Mouse (Mus musculus) mouse embryonic stem cell (cell line): ENCODE measurements around the gene Elf5.

Source experiments
- in situ Hi-C, 2 experiments: fragments of 300-500 bp; cut with MboI; formaldehyde crosslinking; loops; 1 replicate in 1 of 2; 3 replicates in 1 of 2; pipeline ENCODE4 v1.14.3; 2019 to 2020; ENCODE audit warnings: low sequenced_read_pairs in 2 of 2, low pct_unique_long_range_greater_than_20kb in 1 of 2, mixed read lengths in 1 of 2; ENCODE audit not compliant: unreplicated experiment in 1 of 2

Gene Elf5

GRCm38 (mm10) chr2:103411348-103411747 lies at the start of gene Elf5:
TSS of gene Elf5 (plus strand) at chr2:103411688.
- in situ Hi-C loops, result no loop called here

DNA sequence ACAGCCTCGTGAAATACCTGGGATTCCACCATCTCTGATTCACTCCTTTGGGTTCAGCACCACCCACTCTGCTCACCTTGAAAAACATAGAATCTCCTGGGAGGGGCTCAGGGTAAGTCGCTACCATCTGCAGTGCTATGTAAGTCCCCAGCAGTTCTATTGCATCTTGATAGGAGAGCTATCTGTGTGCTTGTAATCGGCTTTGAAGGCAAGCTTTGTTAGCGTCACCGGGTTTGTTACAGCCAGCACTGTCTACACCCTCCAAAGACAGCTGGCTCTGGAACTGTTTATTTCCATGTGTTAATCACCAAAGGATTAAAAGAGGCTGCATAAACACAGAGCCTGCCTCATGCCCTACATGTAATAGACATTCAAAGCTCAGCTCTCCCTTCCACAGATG lies 38.9 kb upstream of the Elf5 start:
- in situ Hi-C loops, result no loop called here

DNA sequence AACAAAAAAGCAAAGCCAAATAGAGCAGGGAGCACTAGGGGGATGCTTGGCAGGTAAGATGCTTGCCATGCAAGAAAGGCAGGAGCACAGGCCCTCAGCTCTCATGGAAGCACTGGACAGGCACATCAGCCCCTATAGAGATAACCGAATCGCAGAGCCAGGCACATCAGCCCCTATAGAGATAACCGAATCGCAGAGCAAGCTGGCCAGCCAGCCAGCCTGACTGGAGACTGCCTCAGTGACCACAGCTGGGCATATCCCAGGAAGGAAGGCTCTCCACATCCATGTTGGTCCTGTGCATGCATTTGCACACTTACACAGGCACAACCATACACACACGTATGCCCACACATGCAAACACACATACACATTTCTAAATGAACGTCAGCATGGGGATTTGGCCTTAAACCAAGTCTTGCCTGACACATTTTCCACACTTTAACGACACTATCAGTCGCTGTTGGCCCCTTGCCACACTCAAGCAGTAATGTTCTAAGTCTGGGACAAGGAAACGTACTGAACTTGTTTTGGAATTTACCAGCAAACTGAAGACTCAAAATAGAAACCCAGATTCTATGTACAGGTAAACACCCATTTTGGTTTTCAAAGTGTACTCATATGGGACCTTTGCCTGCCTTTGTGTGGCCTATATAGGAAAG lies 31.9 kb upstream of the Elf5 start:
- in situ Hi-C loops, result no loop called here

DNA sequence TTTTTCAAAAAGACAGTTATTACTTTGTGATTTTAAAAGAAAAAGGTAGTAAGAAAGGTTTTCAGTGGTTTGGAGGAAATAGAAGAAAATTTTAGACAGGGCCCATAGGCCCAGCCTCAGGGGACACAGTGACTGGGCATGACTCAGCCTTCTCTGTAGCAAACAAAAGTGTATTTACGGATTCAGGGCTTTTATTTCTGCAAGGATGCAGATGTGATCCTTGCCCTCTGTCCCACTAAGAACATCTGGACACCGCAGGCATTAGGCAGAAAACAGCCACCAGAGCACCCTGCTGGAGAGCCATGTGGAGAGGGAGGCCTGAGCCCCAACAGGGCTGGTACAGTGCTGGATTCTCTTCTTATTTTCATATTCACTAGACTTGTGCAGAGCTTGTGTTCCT lies 29.3 kb upstream of the Elf5 start:
- in situ Hi-C loops, result no loop called here

- in situ Hi-C loops, result no loop called here
Measured at GRCm38 (mm10) chr2:103387881-103388280, 23.6 kb upstream of the Elf5 start.

DNA sequence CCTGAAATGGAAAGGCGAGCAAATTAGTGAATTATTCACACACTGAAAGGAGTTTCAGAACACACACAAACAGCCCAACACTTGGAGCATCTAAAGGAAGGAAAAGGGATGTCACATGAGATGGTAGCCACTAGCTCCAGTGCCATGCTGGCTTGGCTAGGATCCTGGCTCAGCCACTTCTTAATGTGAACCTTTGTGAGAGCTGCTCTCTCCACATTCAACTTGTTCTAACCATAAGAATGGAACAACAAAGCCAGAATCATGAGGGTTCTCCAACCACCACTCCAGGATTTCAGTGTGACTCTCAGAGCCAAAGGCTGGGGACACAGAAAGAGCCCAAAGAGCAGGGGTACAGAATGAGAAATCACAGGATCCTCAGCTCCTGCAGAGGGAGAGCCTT lies 23.2 kb upstream of the Elf5 start:
- in situ Hi-C loops, result no loop called here

DNA sequence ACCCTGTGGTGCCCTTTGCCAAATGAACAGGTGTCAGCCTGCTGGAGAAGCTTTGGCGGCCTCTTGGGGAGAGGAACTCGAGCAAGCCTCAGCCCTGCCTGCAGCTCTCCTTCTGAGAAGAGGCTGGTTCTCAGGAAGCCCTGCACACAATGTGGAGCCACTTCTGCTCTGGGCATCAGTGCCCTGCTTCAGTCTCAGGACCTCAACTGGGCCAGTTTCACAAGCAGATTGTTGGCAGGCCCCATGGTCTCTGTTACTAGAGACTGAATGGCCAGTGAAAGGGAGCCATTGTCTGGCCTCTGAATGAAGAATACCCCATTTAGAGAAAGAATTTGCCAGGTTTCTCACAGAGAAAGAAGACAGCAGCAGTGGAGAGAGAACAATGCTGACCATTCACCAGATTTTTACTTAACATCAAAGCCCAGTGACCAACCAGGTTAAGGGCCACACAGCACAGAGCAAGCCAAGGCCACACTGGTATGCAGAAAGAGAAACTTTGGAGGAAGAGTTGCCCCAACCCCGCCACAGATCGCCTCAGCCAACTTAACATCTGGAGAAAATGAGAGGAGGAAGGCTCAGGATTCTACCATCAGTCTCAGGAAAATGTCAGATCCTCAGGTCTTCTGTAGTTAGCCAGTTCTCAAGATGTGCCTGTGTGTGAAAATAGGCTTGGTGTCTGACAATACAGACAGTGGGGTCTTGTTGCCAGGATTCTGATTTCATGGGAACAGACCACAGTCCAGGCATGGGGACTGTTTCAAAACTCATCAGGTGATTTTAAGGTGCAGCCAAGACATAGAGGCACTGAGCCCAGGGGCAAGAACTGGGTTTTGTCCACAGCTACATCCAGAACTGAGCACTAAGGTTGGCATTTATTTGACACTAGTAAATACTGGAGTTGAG lies 21.2 kb upstream of the Elf5 start:
- in situ Hi-C loops, result no loop called here

GRCm38 (mm10) chr2:103391626-103392025 lies 19.9 kb upstream of the Elf5 start:
- in situ Hi-C loops, result no loop called here

- in situ Hi-C loops, result no loop called here
Measured at GRCm38 (mm10) chr2:103398110-103398509, 13.4 kb upstream of the Elf5 start.

DNA sequence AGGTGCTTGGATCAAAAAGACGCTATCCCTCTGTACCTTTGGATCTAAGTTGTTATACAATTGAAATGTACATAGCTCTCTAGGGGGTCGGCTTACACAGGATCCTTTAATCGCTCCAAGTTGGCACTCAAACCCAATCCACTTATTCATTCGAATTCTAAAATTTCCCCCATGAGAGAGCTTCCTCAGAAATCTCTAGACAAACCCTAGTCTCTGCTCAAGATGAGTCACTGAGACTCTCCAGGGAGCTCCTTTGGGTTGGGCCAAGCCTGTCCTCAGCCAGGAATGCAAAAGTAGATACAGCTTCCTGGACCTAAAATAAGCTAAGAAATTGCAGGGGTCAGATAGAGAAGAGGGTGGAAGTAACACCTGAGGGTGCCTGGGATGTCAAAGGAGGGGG lies 10.8 kb upstream of the Elf5 start:
- in situ Hi-C loops, result no loop called here

- in situ Hi-C loops, result no loop called here
Measured at GRCm38 (mm10) chr2:103406239-103406638, 5.2 kb upstream of the Elf5 start.

DNA sequence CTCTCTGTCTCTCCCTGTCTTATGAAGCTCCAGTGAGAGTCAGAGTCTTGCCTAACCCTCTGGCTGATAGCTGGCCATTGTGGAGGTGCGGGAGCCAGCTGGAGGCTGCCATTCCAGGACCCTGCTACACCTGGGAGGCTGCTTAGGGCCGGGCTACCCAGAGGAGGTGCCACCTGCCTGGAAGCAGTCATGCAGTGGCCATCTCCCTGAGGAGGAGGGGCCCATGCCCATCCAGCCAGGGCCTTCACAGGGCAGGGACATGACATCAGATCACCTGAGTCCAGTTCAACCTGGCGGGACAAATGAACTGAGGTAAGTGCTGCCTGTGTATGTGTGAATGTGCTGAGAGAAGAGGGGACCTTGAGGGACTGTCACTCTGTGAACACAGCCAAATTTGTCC lies 328 bp downstream of the Elf5 start:
- in situ Hi-C loops, result no loop called here

DNA sequence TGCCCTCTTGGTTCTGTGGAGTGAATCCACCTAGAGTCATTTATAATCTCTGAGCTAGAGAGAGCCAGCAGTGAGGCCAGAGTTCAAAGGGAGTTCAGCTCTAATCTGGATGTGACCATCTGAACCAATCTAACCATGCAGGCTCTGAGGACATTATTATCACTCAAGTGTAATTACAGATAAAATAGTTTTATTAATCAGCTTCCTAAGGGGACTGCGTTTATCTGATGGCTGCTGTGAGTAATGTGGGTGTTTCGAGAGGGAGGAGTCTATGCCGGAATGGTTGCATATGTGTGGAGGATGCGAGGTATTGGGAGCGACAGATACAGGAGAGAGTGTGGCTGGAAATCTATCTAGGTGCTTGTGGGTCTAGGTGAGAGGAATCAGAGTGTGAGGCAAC lies 1.9 kb downstream of the Elf5 start:
- in situ Hi-C loops, result no loop called here

- in situ Hi-C loops, result no loop called here
Measured at GRCm38 (mm10) chr2:103415774-103416173, 4.3 kb downstream of the Elf5 start.

DNA sequence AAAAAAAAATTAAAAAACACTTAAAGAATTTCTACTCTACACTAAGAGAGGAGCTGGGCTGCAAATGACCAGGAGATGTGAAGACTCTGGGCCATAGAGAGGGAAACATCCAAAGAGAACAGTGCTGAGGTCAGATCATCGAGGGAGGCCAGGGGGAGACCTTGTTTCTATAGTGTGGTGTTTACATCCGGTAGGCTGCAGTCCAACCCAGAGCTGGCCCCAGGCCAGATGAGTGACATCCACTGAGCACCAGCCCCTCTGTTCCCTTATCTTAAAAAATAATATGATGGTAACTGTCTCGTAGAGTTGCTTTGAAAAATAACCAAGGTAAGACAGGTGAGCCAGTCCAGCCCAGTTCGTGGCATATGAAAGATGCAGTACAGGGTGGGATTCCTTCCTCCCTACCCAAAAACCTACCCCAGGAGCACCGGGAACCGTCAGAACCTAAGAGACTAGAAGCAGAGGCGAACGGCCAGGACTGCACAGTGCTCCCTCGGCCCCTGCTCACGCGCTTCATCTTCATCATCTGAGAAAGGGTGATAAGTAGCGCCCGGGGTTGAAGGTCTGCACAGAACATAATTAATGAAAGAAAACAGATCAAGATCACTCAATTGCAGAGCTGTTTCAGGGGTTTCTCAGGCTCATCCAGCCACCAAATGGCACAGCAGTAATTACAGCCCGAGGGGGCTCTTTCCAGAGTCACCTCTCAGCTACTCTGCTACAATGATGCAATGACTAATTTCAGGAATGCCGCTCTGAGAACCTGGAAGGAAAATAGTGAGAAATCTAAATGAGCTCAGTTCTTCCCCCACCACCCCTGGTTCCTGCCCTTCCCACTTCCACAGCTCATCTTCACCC lies 9.4 kb downstream of the Elf5 start:
- in situ Hi-C loops, result loop anchor here in 1 of 2 experiments (10.0 kb wide), 1 partner anchor 336 kb away; no protein-coding TSS in a partner anchor

GRCm38 (mm10) chr2:103423884-103424283 lies 12.4 kb downstream of the Elf5 start:
- in situ Hi-C loops, result loop anchor here in 1 of 2 experiments (10.0 kb wide), 1 partner anchor 339 kb away; no protein-coding TSS in a partner anchor

- in situ Hi-C loops, result loop anchor here in 1 of 2 experiments (10.0 kb wide), 1 partner anchor 340 kb away; no protein-coding TSS in a partner anchor
Measured at GRCm38 (mm10) chr2:103424349-103425026, 13.0 kb downstream of the Elf5 start.

DNA sequence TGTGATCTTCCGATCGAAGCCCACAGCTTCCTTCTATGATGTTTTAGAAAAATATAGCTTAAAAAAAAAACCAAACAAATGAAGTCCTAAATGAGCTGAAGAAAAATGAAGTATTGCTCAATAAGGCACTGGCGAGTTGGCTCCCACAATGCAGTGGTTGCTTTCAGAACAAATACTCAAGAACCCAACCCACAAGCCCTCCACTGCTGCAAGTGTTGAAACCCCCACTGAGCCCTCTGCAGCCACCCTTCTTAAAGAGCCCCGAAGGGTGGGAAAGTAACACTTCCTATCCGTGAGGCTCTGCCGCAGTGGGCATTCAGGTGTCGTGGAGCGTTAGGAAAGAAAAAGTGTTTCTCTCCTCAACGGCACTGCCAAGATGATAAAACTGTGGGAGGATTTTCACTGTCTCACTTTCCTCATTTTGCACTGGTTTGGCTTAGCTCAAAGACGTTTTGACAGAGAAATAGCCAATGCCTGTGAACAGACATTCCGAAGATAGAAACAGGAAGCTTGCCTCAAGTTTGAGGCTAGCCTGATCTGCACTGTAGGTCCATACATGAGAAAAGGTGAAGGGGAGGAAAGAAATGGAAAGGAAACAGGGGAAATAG lies 14.1 kb downstream of the Elf5 start:
- in situ Hi-C loops, result loop anchor here in 1 of 2 experiments (10.0 kb wide), 1 partner anchor 341 kb away; no protein-coding TSS in a partner anchor
